Mouse (Mus musculus): ENCODE measurements around the gene Gm10272. TPM values are rescaled to one million over a fixed set of nuclear protein-coding genes. Genes with fewer than 3 reads are reported as not detected.

Gene Gm10272
- polyA plus RNA-seq (2012; rRNA removed; ENCODE audit: low replicate concordance), result not detected in 2 replicates

GRCm38 (mm10) chr10:77706326-77706725 is at the start of gene Gm10272:
Gm10272 (plus strand) TSS chr10:77706626.

GRCm38 (mm10) chr10:77685895-77686664 is 20.3 kb upstream of the Gm10272 start, which contains the start of gene Tspear:
Tspear (plus strand) TSS chr10:77686569.

GRCm38 (mm10) chr10:77690356-77690807 is 16.0 kb upstream of the Gm10272 start, which contains the start of gene Gm19402:
Gm19402 (minus strand) TSS chr10:77690757.

GRCm38 (mm10) chr10:77697133-77697532 is 9.3 kb upstream of the Gm10272 start, which contains the start of gene Gm9508:
Gm9508 (minus strand) TSS chr10:77697233.

GRCm38 (mm10) chr10:77711157-77711556 is 4.7 kb downstream of the Gm10272 start, which contains the start of gene Gm10024:
Gm10024 (plus strand) TSS chr10:77711457.

GRCm38 (mm10) chr10:77715507-77715906 is 9.1 kb downstream of the Gm10272 start, which contains the start of gene Gm10142:
Gm10142 (plus strand) TSS chr10:77715807.

GRCm38 (mm10) chr10:77720299-77720698 is 13.9 kb downstream of the Gm10272 start, which contains the start of gene Krtap12-1:
Krtap12-1 (plus strand) TSS chr10:77720599.

GRCm38 (mm10) chr10:77726186-77726585 is 19.8 kb downstream of the Gm10272 start, which contains the start of gene Gm10100:
Gm10100 (plus strand) TSS chr10:77726486.

GRCm38 (mm10) chr10:77741924-77742688 is 35.7 kb downstream of the Gm10272 start, which contains the start of gene Gm18596:
Gm18596 (minus strand) TSS chr10:77742638.

GRCm38 (mm10) chr10:77751254-77751653 is 44.8 kb downstream of the Gm10272 start, which contains the start of gene Gm9736:
Gm9736 (minus strand) TSS chr10:77751354.

Other genes starting within 250 kb of the Gm10272 start
- 22.0 and 26.7 TPM in 2 replicates for gene Fam207a, start 190.8 kb upstream of the Gm10272 start, polyA plus RNA-seq (2012; rRNA removed; ENCODE audit: low replicate concordance)
- gene Itgb2, start 176.4 kb upstream of the Gm10272 start, polyA plus RNA-seq (2012; rRNA removed; ENCODE audit: low replicate concordance), result 54.9 and 63.3 TPM in 2 replicates
- gene Pttg1ip, start 124.9 kb upstream of the Gm10272 start, polyA plus RNA-seq (2012; rRNA removed; ENCODE audit: low replicate concordance), result 156 and 229 TPM in 2 replicates
- gene Sumo3, start 100.5 kb upstream of the Gm10272 start, polyA plus RNA-seq (2012; rRNA removed; ENCODE audit: low replicate concordance), result 136 and 145 TPM in 2 replicates
- not detected in 2 replicates for gene Gm49325, start 100.4 kb upstream of the Gm10272 start, polyA plus RNA-seq (2012; rRNA removed; ENCODE audit: low replicate concordance)
- 37.7 and 49.2 TPM in 2 replicates for gene Ube2g2, start 84.4 kb upstream of the Gm10272 start, polyA plus RNA-seq (2012; rRNA removed; ENCODE audit: low replicate concordance)
- gene Tspear, start 20.1 kb upstream of the Gm10272 start, polyA plus RNA-seq (2012; rRNA removed; ENCODE audit: low replicate concordance), result 0.49 and 0.69 TPM in 2 replicates
- not detected in 2 replicates for gene Gm19402, start 15.9 kb upstream of the Gm10272 start, polyA plus RNA-seq (2012; rRNA removed; ENCODE audit: low replicate concordance)
- not detected in 2 replicates for gene Gm9508, start 9.4 kb upstream of the Gm10272 start, polyA plus RNA-seq (2012; rRNA removed; ENCODE audit: low replicate concordance)
- gene Gm10024, start 4.8 kb downstream of the Gm10272 start, polyA plus RNA-seq (2012; rRNA removed; ENCODE audit: low replicate concordance), result not detected in 2 replicates
- not detected in 2 replicates for gene Gm10142, start 9.2 kb downstream of the Gm10272 start, polyA plus RNA-seq (2012; rRNA removed; ENCODE audit: low replicate concordance)
- gene Krtap12-1, start 14.0 kb downstream of the Gm10272 start, polyA plus RNA-seq (2012; rRNA removed; ENCODE audit: low replicate concordance), result not detected in 2 replicates
- gene Gm10100, start 19.9 kb downstream of the Gm10272 start, polyA plus RNA-seq (2012; rRNA removed; ENCODE audit: low replicate concordance), result not detected in 2 replicates
- not detected in 2 replicates for gene Gm18596, start 36.0 kb downstream of the Gm10272 start, polyA plus RNA-seq (2012; rRNA removed; ENCODE audit: low replicate concordance)
- not detected in 2 replicates for gene Gm9736, start 44.7 kb downstream of the Gm10272 start, polyA plus RNA-seq (2012; rRNA removed; ENCODE audit: low replicate concordance)
- gene Gm3233, start 53.1 kb downstream of the Gm10272 start, polyA plus RNA-seq (2012; rRNA removed; ENCODE audit: low replicate concordance), result not detected in 2 replicates
- not detected in 2 replicates for gene Gm3238, start 64.7 kb downstream of the Gm10272 start, polyA plus RNA-seq (2012; rRNA removed; ENCODE audit: low replicate concordance)
- gene Gm7138, start 70.3 kb downstream of the Gm10272 start, polyA plus RNA-seq (2012; rRNA removed; ENCODE audit: low replicate concordance), result not detected in 2 replicates
- gene Gm3250, start 75.9 kb downstream of the Gm10272 start, polyA plus RNA-seq (2012; rRNA removed; ENCODE audit: low replicate concordance), result not detected in 2 replicates
- not detected in 2 replicates for gene Gm7137, start 81.6 kb downstream of the Gm10272 start, polyA plus RNA-seq (2012; rRNA removed; ENCODE audit: low replicate concordance)
- gene Gm9639, start 88.5 kb downstream of the Gm10272 start, polyA plus RNA-seq (2012; rRNA removed; ENCODE audit: low replicate concordance), result not detected in 2 replicates
- gene Gm19668, start 92.5 kb downstream of the Gm10272 start, polyA plus RNA-seq (2012; rRNA removed; ENCODE audit: low replicate concordance), result not detected in 2 replicates
- gene Gm9507, start 105.2 kb downstream of the Gm10272 start, polyA plus RNA-seq (2012; rRNA removed; ENCODE audit: low replicate concordance), result not detected in 2 replicates
- not detected in 2 replicates for gene Gm2696, start 108.1 kb downstream of the Gm10272 start, polyA plus RNA-seq (2012; rRNA removed; ENCODE audit: low replicate concordance)
- not detected in 2 replicates for gene Krtap10-4, start 120.5 kb downstream of the Gm10272 start, polyA plus RNA-seq (2012; rRNA removed; ENCODE audit: low replicate concordance)
- not detected in 2 replicates for gene Krtap10-10, start 129.3 kb downstream of the Gm10272 start, polyA plus RNA-seq (2012; rRNA removed; ENCODE audit: low replicate concordance)
- gene Gm36176, start 140.2 kb downstream of the Gm10272 start, polyA plus RNA-seq (2012; rRNA removed; ENCODE audit: low replicate concordance), result not detected in 2 replicates
- gene Gm10318, start 146.2 kb downstream of the Gm10272 start, polyA plus RNA-seq (2012; rRNA removed; ENCODE audit: low replicate concordance), result not detected in 2 replicates
- not detected in 2 replicates for gene Gm3285, start 155.3 kb downstream of the Gm10272 start, polyA plus RNA-seq (2012; rRNA removed; ENCODE audit: low replicate concordance)
- 3.1 and 4.6 TPM in 2 replicates for gene Lrrc3, start 195.9 kb downstream of the Gm10272 start, polyA plus RNA-seq (2012; rRNA removed; ENCODE audit: low replicate concordance)